In the genomic region with DNA sequence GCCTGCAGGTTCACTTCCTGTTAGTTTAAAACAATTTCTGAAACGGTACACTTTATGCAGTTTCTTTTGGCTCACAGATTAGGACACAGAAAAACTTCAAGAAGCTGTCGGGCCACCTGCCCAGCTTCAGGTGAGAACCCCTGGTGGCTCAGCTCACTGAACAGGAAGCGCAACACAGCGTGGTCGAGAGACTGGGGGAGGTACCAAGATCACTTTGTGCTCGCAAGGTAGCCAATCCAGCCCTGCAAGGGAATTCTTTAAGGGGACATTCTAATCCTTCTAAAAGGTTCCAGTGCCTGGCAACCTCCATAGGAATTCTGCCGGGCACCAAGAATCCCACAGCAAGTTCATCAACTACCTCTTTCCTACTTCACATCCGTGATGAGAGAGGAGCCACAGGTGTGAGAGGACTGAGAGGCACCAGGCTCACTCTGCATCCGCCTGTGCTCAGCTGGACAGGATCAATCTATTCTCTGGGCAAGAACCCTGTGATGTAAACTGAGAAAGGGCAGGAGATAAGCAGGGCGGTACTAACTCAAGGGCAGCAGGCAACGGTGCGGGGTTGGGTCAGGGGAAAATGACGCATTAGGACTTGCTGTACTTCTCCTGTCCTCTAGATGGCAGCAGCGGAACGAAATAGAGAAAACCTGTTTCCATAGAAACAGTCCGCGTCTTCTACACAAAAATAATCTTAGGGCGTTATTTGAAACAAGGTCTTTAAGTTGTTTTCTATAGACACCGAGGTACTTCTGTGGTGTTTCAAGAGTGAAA, we compare ENCODE assay signal across 8 mouse cellular contexts.
DNase-seq lines count a peak whose midpoint lies in the region; TF ChIP-seq lines count a peak whose summit lies in the region.

No protein-coding gene starts in this region.

- DNase-seq in MEL-GATA-1-ER (ENCODE audit: extremely low read depth, low read depth), result peak; percentile 65
- DNase-seq in cerebellum, adult 2 months, result peak; percentile 40 to 60
- DNase-seq in forelimb bud, embryonic 11.5 days (ENCODE audit: low read depth, low spot score), result peak; percentile 83
- DNase-seq in heart, postnatal 4 days, result peak; percentile 79
- peak; percentile 69 to 73 for DNase-seq in layer of hippocampus, adult 2 months (ENCODE audit: low spot score in 2 of 2)
- peak; percentile 61 for DNase-seq in lung, adult 2 months
- DNase-seq in thymus, adult 2 months, result peak; percentile 67

- H3K27me3 ChIP-seq in cerebellum, adult 2 months (ENCODE audit: control insufficient read depth, insufficient read depth, low read length), result no peaks in the 10 kb centered on the region
- no peaks in the 10 kb centered on the region for H3K27me3 ChIP-seq in thymus, adult 2 months (ENCODE audit: control insufficient read depth, insufficient read depth, low read length)

- no peak for TF ChIP-seq POLR2A in cerebellum, adult 2 months (IDR thresholded peaks at IDR 0.05; ENCODE audit: borderline replicate concordance, insufficient read depth, low read length)
- no peak for TF ChIP-seq POLR2A in lung, adult 2 months (IDR thresholded peaks at IDR 0.05; ENCODE audit: borderline replicate concordance, extremely low read depth, low read depth, low read length)
- no peak for TF ChIP-seq POLR2A in olfactory bulb, adult 2 months (IDR thresholded peaks at IDR 0.05; ENCODE audit: insufficient read depth, low read depth, low read length)
- no peak for TF ChIP-seq POLR2A in thymus, adult 2 months (IDR thresholded peaks at IDR 0.05; ENCODE audit: control insufficient read depth, extremely low read depth, insufficient read depth, low read length, poor library complexity)

- H3K4me1 ChIP-seq in cerebellum, adult 2 months (ENCODE audit: control insufficient read depth, insufficient read depth, low read length), result no peaks in the 10 kb centered on the region; the same call in 1 of the 2 replicates
- H3K4me1 ChIP-seq in lung, adult 2 months (ENCODE audit: control insufficient read depth, insufficient read depth, low read length), result no peaks in the 10 kb centered on the region
- peaks cover 2% of the 10 kb centered on the region; the same call in 1 of the 2 replicates for H3K4me1 ChIP-seq in olfactory bulb, adult 2 months (ENCODE audit: control insufficient read depth, insufficient read depth, low read length)
- H3K4me1 ChIP-seq in thymus, adult 2 months (replicated peaks; ENCODE audit: control insufficient read depth, insufficient read depth, low read length), result no peaks in the 10 kb centered on the region

- no peaks in the 10 kb centered on the region for H3K36me3 ChIP-seq in thymus, adult 2 months (ENCODE audit: control insufficient read depth, insufficient read depth, low read length)

- TF ChIP-seq CTCF in cerebellum, adult 2 months (IDR thresholded peaks at IDR 0.05; ENCODE audit: borderline replicate concordance, insufficient read depth, low read depth, low read length), result peak; percentile 79
- TF ChIP-seq CTCF in layer of hippocampus, adult 2 months (conservative IDR thresholded peaks at IDR 0.05), result peak; percentile 95
- TF ChIP-seq CTCF in lung, adult 2 months (IDR thresholded peaks at IDR 0.05; ENCODE audit: insufficient read depth, low read length), result peak; percentile 75
- peak; percentile 52; the same call in 1 of the 2 replicates for TF ChIP-seq CTCF in olfactory bulb, adult 2 months (IDR thresholded peaks at IDR 0.05; ENCODE audit: insufficient read depth, low read depth, low read length)
- no peak for TF ChIP-seq CTCF in thymus, adult 2 months (IDR thresholded peaks at IDR 0.05; ENCODE audit: borderline replicate concordance, control insufficient read depth, extremely low read depth, insufficient read depth, low read length, poor library complexity)

- 2% methylated on average over 19 of the region's 19 CpGs for WGBS in cerebellum, adult 2 months
- 2% methylated on average over 19 of the region's 19 CpGs for WGBS in lung, adult 2 months
- WGBS in olfactory bulb, adult 2 months, result 3% methylated on average over 19 of the region's 19 CpGs
- 3% methylated on average over 19 of the region's 19 CpGs for WGBS in thymus, adult 2 months

- H3K4me3 ChIP-seq in cerebellum, adult 2 months (replicated peaks; ENCODE audit: insufficient read depth, low read depth, low read length), result peak overlapping the region; percentile 15
- no peak overlapping the region; the same call in 1 of the 2 replicates for H3K4me3 ChIP-seq in layer of hippocampus, adult 2 months
- no peak overlapping the region for H3K4me3 ChIP-seq in lung, adult 2 months (replicated peaks; ENCODE audit: extremely low read depth, low read depth, low read length)
- no peak overlapping the region for H3K4me3 ChIP-seq in olfactory bulb, adult 2 months (ENCODE audit: insufficient read depth, low read depth, low read length)
- no peak overlapping the region for H3K4me3 ChIP-seq in thymus, adult 2 months (ENCODE audit: control insufficient read depth, insufficient read depth, low read length)

- H3K27ac ChIP-seq in cerebellum, adult 2 months (ENCODE audit: insufficient read depth, low read length), result no peak overlapping the region
- no peak overlapping the region for H3K27ac ChIP-seq in layer of hippocampus, adult 2 months
- no peak overlapping the region for H3K27ac ChIP-seq in olfactory bulb, adult 2 months (ENCODE audit: insufficient read depth, low read depth, low read length)
- no peak overlapping the region for H3K27ac ChIP-seq in thymus, adult 2 months (ENCODE audit: control insufficient read depth, insufficient read depth, low read length)
